Mouse (Mus musculus) urinary bladder, postnatal 36 days (tissue): ENCODE results near the gene Neo1.
A peak's percentile ranks its signal among the peaks of the same experiment; 100 is the strongest.

Experiments
- DNase-seq, 2 experiments: peaks; one replicate each; pipeline ENCODE4 v3.0.0; 2022; ENCODE audit warnings: low spot score in 2 of 2, mixed read lengths in 1 of 2

Neo1 gene

DNA sequence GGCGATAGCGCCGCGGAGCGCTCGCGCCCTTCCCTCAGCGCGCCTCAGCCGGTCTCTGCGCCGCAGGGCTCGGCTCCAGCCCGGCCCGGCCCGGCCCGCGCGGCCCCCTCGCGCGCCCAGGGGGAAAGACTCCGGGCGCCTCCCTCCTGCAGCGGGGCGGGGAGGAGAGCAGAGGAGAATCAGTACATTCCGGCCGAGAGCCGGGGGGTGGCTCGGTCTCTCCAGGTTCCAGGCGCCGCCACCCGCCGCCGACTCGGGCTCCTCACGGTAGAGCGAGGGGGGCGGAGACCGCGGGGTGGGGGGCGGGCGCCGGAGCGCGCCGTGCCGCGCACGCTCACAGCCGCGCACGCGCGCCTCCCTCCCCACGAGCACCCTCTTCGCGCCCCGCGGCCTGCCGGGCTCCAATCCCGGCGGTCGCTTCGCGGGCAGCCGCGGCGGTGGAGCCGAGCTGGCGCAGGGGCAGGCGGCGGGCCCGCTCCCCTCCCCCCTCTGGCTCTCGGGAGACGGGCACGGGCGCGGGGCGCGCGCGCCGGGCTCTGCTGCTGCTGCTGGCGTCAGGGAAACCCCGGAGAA is at the start of gene Neo1:
Gene Neo1 (minus strand): TSS at position 283 of the 573 bp plus-strand sequence.
- DNase-seq, result peak; percentile 81 to 87

GRCm38 (mm10) chr9:59075632-59076031 is 39.4 kb upstream of the Neo1 start:
- DNase-seq, result no peak

DNA sequence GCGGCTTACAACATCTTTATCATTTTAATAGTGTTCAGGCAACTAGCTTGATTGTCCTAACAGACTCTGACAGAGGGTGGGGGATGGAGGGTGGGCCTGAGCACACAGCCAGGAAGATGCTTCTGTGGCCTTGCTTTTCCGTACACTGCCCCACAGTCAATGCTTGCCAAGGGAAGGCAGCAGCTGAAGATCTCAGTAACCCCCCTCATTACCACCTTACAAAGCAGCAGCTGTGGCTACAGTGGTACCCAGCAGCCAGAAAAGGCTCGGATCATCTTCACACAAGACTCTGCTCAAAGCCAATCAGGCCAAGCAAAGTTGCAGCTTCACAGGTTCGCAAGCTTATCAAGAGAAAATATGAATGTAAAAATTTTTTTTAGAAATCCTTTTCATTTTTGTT is 37.6 kb upstream of the Neo1 start:
- DNase-seq, result no peak

DNA sequence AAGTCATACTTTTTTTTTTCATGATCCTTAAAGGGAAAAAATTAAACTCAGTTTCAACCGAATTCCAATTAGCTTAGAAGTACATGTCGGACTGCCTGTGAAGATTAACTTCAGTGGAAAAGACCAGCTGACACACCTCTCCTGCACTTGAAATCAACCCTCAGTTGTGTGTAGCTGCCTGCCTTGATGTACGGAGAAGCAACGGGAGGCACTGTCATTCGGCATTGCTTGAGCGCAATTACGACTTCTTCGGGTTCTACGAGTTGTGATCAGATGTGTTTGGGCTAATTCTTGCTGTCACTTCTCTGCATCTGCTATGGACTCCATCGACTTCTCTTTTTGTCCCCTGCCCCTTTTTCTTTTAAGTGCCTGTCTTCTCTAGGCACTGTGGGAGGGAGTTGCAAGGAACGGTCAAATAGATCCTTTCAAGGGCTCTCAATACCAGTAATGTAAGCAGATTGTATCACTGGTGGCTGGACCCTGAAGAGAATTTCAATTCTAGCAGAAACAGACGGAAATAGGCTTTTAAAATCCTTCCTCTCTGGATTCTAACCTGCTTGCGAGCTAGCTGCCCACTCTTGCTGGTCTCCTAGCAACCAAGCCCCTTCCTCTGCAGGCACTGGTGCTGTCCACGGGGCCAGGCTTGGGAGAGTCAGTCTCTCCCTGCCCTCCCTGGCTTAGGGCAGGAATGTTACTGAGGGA is 36.0 kb upstream of the Neo1 start:
- DNase-seq, result no peak

DNA sequence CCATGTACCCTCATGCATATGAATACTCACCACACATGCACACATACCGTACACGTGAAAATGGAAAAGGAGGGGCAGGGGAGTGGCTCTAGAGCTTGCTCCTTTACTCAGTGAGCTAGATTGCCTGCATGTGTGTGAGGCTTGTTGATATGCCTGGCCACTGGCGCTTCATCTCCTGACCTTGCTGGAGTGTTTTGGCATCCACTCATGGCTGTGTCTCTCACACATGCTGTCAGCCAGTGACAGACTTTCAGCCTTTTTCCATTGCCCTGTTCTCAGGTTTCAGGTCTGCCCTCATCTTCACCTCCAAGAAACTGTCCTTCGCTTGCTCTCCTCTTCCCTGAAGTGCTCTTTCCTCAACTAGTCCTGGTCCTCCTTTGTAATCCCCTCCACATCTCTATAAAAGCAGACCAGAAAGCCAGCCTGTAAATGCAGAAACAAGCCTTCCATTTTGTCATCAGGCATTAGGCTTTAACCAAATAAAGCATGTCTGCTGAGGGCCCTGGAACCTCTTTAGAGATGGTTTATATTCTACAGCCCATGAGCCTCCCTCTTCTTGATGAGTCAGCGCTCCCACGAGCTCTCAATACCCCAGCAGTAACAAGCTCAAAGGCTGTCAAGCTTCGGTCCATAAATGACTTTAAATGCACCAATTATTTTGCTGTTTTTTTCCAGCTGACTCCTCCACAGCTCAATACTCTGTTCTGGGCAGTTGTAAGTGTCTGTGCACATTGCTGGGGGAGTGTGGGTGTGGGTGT is 35.2 kb upstream of the Neo1 start:
- no peak for DNase-seq

DNA sequence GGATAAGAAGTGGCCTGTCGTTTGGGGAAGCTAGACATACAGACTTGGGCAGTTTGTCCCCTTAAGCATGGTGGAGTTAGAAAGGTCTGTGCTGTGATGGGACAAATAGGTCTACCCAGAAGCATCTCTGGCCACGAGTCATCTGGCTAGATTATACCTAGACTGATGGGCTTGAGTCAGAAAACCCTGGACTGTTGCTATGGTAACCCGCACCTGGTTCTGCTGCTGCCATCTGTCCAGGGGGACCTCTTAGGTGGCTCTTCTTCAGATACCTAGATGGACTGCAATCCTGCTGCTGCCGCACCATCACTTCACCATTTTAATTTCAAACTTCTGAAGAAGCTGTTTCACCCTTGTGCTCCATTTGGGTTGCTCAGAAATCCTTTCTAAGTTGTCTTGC is 34.0 kb upstream of the Neo1 start:
- DNase-seq, result no peak

- DNase-seq, result no peak
These were observed 29.5 kb upstream of the Neo1 start for GRCm38 (mm10) chr9:59065616-59066301.

GRCm38 (mm10) chr9:59062409-59062808 is 26.2 kb upstream of the Neo1 start:
- no peak for DNase-seq

DNA sequence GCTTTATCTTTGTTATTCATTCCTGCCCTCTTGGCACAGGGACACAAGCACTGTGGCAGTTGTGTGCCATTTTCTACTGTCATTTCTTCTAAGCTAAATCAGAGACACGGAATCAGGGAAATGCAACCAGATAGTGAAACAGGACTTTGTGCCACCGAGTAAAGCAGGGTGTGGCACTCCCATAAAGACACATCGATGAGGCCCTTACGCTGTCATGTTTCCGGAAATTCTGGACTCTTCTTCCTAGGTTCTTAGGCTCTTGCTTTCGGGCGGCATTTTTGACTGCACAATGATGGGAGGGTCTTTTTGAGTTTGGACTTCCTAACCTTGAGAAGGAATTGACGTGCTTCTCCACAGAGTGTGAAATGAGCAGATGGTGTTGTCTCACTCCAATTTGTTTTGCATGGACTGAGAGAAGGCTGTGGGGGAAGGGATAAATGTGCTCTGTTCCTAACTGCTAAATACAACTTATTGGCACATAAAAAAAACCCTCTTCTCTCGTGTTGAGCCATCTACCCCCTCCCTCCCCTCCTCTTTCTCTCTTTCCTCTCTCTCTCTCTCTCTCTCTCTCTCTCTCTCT is 23.9 kb upstream of the Neo1 start:
- DNase-seq, result no peak

DNA sequence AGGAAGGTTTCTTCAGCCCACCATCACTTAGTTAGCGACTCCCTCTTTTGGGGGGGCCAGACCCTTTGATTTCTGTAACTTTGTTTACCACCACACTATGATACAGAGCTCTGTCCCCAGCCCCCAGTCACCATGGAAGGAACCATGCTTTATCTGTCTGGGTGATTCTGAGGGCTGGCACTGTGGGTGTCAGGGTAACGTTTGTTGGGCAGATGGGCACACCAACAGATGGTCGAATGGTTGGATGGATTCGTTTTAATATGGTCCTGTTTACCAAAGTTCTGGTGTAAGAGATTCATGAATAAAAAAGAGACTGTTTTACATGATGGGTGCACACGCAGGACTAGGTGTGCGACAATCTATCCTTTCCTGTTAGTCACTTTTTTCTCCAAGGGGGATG is 22.9 kb upstream of the Neo1 start:
- DNase-seq, result no peak

- no peak for DNase-seq
These were observed 21.8 kb upstream of the Neo1 start for GRCm38 (mm10) chr9:59058060-59058459.

- DNase-seq, result no peak
These were observed 20.0 kb upstream of the Neo1 start for GRCm38 (mm10) chr9:59056281-59056680.

DNA sequence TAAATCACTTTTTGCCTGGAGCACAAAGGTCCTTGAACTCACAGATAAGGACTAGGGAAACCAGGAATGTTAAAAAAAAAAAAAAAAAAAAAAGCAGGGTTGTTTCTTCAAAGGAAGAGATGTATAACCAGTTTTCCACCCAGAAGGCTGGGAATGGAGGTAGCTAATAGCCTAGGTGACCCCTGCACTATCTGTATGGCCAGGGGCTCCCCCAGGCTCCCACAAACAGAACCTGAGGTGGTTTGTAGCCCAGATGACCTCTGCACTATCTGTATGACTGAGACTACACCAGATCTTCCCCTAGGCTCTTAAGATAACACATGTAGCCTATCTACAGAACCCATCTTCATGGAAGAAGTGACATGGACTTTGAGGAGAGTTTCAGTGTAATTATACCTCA is 5.6 kb upstream of the Neo1 start:
- no peak for DNase-seq

DNA sequence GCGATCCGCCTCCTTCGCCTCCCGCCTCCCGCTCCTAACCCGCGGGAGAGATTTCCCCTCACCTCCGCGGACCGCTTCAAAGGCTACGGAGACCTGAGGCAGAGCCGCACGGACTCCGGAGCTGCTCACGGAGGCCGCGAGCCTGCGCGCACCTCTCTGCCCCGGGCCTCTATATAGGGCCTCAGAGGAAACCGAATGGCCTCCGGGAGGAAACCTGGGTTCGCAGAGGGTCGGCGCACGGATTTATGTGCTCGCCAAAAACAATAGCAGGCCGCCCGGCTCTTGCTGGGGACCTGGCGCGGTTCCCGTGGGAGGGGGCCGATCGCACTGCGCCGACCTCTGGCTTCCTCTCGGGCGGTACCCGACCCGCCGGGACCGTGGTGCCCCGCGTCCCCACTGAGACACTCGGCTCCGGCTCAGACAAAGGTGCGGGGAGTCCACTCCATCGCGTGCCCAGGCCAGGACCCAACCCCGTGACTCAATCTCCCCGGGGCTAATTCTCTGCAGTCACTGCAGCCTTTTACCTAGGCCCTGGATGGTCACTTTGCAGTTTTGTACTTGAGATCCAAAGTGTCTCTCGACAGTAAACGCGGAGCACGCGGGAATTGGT is 596 bp upstream of the Neo1 start:
- DNase-seq, result no peak

DNA sequence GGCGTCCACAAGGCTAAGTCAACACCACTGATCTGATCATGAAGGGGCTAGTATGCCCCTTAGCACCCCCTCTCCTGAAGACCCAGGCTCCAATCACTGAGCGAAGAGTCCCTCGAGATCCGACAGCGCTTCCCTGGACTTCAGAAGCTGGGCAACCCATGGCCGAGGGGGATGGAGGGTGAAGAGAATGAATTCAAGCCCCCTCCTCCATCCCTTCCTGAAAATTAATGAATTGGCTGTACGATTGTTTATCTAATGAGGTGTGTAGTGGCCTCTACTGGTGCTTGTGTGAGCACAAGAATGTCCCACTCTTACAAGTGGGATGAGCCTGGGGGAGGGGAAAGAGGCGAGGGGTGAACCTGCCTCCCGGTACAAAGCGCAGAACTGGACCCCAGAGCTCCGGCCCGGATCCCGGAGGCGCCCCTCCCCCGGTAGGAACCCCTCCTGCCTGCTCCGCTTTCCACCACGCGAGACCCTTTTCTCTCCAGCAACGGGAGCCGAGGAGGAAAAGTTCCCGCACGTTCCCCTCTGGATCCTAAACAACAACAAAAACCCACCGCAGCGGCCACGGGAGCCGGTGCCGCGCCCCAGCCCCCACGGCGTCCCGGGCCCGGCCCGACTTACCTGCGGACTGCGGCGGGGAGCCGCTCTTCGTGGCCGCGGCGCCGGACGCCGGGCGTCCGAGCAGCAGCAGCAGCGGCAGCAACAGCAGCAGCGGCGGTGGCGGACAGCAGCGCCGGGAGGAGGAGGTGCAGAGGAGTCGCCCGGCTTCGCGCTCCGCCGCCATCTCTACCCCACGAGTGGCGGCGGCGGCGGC is 691 bp downstream of the Neo1 start:
- peak; percentile 29 to 32 for DNase-seq

DNA sequence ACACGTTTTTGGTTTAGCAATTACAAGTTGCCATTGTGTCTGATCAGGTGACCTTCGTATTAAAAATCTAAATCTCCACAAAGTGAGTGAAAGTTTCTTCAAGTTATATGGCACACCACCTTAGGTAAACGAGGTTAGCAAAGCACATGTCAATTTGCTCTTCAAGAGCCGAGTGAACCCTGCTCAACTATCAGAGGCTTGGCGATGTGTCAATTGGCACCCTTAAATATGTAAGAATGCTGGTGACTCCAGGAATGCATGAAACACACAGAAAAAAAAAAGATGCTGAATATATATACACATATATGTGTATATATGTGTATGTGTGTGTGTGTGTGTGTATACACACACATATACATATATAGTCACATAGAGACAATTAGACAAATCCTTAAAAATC is 1.4 kb downstream of the Neo1 start:
- no peak for DNase-seq

DNA sequence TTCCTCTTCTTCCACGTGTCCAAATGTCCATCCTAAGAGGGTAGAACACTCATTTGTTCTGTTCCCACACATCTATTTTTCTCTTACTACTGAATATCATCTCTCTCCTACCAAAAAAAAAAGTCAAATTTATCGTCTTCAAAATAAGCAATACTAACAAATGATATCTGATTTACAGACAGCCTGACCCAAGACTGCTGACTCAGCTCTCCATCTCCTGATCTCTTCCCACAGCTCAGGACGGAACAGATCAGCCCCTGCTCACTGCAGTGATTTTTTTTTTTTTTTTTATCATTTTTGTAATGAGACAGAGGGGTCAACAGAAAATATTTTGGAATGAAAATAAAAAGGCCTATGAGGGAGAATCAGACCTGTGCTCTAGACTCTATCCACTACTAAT is 2.7 kb downstream of the Neo1 start:
- no peak for DNase-seq

- DNase-seq, result no peak
These were observed 11.9 kb downstream of the Neo1 start for GRCm38 (mm10) chr9:59024245-59024844.

- no peak for DNase-seq
These were observed 20.1 kb downstream of the Neo1 start for GRCm38 (mm10) chr9:59016060-59016719.

- no peak for DNase-seq
These were observed 22.9 kb downstream of the Neo1 start for GRCm38 (mm10) chr9:59013365-59013764.
